Mouse (Mus musculus) kidney, embryonic 14.5 days (tissue): Measurements from ENCODE around the gene Wdhd1. TPM values are rescaled to one million over a fixed set of nuclear protein-coding genes. Genes with fewer than 3 reads are reported as not detected.

Experiments
- ATAC-seq: fragments of 200-750 bp; cut with Nextera tagmentation; 2 replicates; pipeline ENCODE4 v1.8.0; 2017; ENCODE audit warnings: moderate number of reproducible peaks, mild to moderate bottlenecking, moderate TSS enrichment, moderate library complexity; ENCODE audit not compliant: low FRiP score, low TSS enrichment
- H3K27ac ChIP-seq: fragments of 300-500 bp; sonication (generic); 2 replicates; pipeline ENCODE4 v1.5.1; 2014; ENCODE audit warnings: low read depth, mild to moderate bottlenecking, low read length, moderate library complexity, mixed read lengths
- H3K27me3 ChIP-seq: fragments of 300-500 bp; sonication (generic); 2 replicates; pipeline ENCODE4 v1.6.1; 2014; ENCODE audit warnings: mild to moderate bottlenecking, low read length; ENCODE audit not compliant: control insufficient read depth, insufficient read depth
- H3K36me3 ChIP-seq: fragments of 300-500 bp; sonication (generic); 2 replicates; pipeline ENCODE4 v1.6.1; 2014; ENCODE audit warnings: low read length, mixed read lengths; ENCODE audit not compliant: control insufficient read depth, insufficient read depth
- H3K4me1 ChIP-seq: fragments of 300-500 bp; sonication (generic); 2 replicates; pipeline ENCODE4 v1.6.1; 2014; ENCODE audit warnings: low read length, mixed read lengths; ENCODE audit not compliant: control insufficient read depth, insufficient read depth
- H3K4me2 ChIP-seq: fragments of 300-500 bp; sonication (generic); replicated peaks from 2 replicates; pipeline ENCODE4 v1.6.1; 2014; ENCODE audit warnings: low read depth, mild to moderate bottlenecking, low read length
- H3K4me3 ChIP-seq: fragments of 300-500 bp; sonication (generic); 2 replicates; pipeline ENCODE4 v1.5.1; 2014; ENCODE audit warnings: mild to moderate bottlenecking, low read length
- H3K9ac ChIP-seq: fragments of 300-500 bp; sonication (generic); 2 replicates; pipeline ENCODE4 v1.6.1; 2014; ENCODE audit warnings: low read depth, mild to moderate bottlenecking, low read length, moderate library complexity
- H3K9me3 ChIP-seq: fragments of 300-500 bp; sonication (generic); 2 replicates; pipeline ENCODE4 v1.6.1; 2016; ENCODE audit warnings: low read length; ENCODE audit not compliant: control insufficient read depth
- WGBS: fragments of 180-500 bp; shearing (Covaris S2); extraction: QIAGEN DNeasy Blood & Tissue Kit; methylation state at CpG from one replicate; pipeline ENCODE4 v1.1.7; 2014; 5-methylcytosine and 5-hydroxymethylcytosine counted together
- polyA plus RNA-seq: library from polyadenylated mRNA; unstranded; fragments of >200 nt; fragmentation: Nextera tagmentation; extraction: Ambion mirVana; gene quantifications from 2 replicates; pipeline ENCODE4 v1.2.1, GENCODE M21; 2014

Wdhd1 gene
- polyA plus RNA-seq, 1 experiment from 2014 or later: 44.3 TPM

DNA sequence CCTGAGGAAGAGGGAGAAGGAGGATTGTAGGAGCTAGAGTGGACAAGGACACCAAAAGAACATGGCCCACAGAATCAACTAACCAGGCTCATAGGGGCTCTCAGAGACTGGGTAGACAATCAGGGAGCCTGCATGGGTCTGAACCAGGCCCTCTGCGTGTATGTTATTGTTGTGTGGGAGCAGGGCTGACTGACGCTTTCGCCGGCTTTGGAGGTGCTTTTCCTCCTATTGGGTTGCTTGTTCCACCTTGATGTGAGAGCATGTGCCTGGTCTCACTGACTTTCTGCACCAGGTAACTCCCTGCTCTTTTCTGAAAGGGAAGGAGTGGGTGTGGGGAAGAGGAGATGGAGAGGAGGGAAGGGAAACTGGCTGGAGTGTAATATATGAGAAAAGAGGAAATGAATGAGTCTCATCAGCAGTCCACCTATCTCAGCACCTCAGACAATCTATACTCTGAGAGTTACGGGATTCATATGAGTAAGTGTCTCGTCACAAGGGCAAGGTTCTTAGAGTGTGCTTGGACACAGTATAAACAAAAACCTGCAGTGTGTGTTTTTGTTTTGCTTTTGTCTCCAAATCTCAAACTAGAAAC is 28.3 kb upstream of the Wdhd1 start:
- Histone ChIP-seq H3K4me3 (no peak overlapping the region), H3K4me2 (no peak overlapping the region), H3K27me3 (no peaks in the 10 kb centered on the region), H3K4me1 (peaks cover 11% of the 10 kb centered on the region), H3K36me3 (peaks cover 20% of the 10 kb centered on the region), H3K27ac (no peak overlapping the region), H3K9ac (no peak overlapping the region), H3K9me3 (no peaks in the 10 kb centered on the region)
- no peak for ATAC-seq
- 91% methylated on average over 6 of the region's 6 CpGs for WGBS

- Histone ChIP-seq H3K27me3 (no peaks in the 10 kb centered on the region), H3K9me3 (no peaks in the 10 kb centered on the region), H3K4me1 (peaks cover 14% of the 10 kb centered on the region), H3K4me2 (no peak overlapping the region), H3K36me3 (peaks cover 7% of the 10 kb centered on the region), H3K9ac (no peak overlapping the region), H3K4me3 (no peak overlapping the region), H3K27ac (no peak overlapping the region)
- WGBS: 73% methylated on average over 14 of the region's 14 CpGs
- no peak for ATAC-seq
These were observed 26.4 kb upstream of the Wdhd1 start for GRCm38 (mm10) chr14:47302885-47303680.

DNA sequence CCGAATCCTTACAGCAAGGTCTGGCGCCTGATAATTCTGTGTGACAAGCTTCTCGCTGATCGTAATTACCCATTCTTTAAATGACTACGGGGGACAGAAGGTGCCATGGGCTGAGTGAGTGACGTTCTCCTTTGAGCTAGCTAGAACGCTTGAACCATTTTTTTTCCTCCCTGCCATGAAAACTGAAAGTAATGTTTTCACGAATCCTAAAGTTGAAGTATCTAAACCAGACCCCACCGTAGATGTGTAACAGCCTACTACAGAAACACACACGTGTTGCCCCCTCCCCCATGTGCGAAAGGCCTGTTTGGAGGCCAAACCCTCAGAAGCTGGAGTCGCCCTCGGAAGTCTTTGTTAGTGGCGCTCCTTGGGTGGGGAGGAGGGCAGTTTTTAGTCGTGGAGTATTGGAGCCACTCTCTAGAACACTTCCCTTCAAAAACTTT is 22.2 kb upstream of the Wdhd1 start:
- Histone ChIP-seq H3K4me3 (peak overlapping the region; percentile 63), H3K9me3 (no peaks in the 10 kb centered on the region)
- peak; percentile 50 for ATAC-seq

DNA sequence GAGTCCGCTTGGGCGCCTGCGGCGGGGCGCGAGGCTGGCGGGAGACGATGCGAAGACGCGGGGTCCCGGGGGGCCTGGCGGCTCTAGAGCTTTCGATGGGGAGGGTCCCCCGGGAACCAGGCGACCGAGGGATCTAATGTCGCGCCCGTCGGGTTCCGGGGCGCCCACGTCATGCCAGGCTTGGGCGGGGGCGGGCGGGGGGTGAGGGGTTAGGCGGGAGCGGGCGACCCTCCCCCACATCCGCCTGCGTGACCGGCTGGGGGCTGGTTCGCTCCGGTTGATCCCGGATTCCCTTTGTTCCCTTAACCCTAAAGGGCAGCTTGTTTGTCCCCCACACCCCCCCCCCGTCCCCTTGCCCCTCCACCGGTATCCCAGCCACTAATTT is 21.7 kb upstream of the Wdhd1 start:
- under 1% methylated on average over 36 of the region's 38 CpGs for WGBS

More for the DNA sequence above, 22.2 kb upstream of the Wdhd1 start:
- Histone ChIP-seq H3K27me3 (no peaks in the 10 kb centered on the region), H3K27ac (peak overlapping the region; percentile 93), H3K9ac (peak overlapping the region; percentile 90), H3K36me3 (peaks cover 3% of the 10 kb centered on the region; the same call in 1 of the 2 replicates), H3K4me1 (peaks cover 19% of the 10 kb centered on the region), H3K4me2 (peak overlapping the region; percentile 42)
- 0% methylated on average over 15 of the region's 15 CpGs for WGBS

DNA sequence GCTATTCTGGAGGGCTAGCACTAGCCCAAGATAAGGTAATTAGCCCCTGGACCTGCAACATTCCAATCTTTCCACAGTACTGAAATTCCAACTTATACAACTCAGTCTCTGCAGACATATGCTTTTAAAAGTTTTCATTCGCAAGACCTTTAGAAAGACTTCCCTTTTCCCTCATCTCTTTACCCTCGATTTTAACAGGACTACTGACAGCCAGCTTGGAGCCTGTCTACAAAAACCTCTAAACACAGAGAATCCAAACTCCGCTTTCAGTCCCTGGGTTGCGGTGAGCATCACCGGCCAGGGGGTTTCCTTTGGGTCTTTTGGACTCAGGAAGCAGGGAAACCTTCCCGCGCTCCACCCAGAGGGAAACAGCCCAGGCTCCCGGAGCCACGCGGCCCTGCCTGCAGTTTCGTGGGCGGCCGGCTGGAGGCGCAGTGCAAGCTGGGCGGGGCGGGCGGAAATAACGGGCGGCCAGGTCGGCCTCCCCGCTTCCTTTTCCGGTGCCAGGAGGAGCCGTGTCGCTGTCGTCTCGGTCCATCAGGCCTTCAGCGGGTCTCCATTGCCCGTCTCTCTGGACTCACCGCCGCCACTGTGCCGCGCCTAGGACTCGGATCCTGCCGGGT is 21.2 kb upstream of the Wdhd1 start, which contains the start of gene Mapk1ip1l:
Mapk1ip1l (plus strand) TSS at position 482 of the 623 bp plus-strand sequence.
- Histone ChIP-seq H3K4me1 (peaks cover 17% of the 10 kb centered on the region), H3K9me3 (no peaks in the 10 kb centered on the region), H3K36me3 (peaks cover 3% of the 10 kb centered on the region; the same call in 1 of the 2 replicates), H3K4me3 (peak within 1 kb of the TSS; percentile 63), H3K27ac (peak within 1 kb of the TSS; percentile 93), H3K9ac (peak within 1 kb of the TSS; percentile 90), H3K4me2 (peak within 1 kb of the TSS; percentile 42), H3K27me3 (no peaks in the 10 kb centered on the region)
- ATAC-seq: peak; percentile 93
- 2% methylated on average over 34 of the region's 34 CpGs for WGBS

More for the DNA sequence above, 21.7 kb upstream of the Wdhd1 start:
- Histone ChIP-seq H3K9ac (peak overlapping the region; percentile 90), H3K36me3 (peaks cover 3% of the 10 kb centered on the region; the same call in 1 of the 2 replicates), H3K4me1 (peaks cover 19% of the 10 kb centered on the region), H3K9me3 (no peaks in the 10 kb centered on the region), H3K27ac (peak overlapping the region; percentile 93), H3K27me3 (no peaks in the 10 kb centered on the region), H3K4me3 (peak overlapping the region; percentile 63), H3K4me2 (peak overlapping the region; percentile 42)
- ATAC-seq: peak; percentile 78

- Histone ChIP-seq H3K9ac (no peak overlapping the region), H3K4me2 (no peak overlapping the region), H3K4me1 (peaks cover 15% of the 10 kb centered on the region), H3K27ac (no peak overlapping the region), H3K4me3 (no peak overlapping the region), H3K9me3 (no peaks in the 10 kb centered on the region), H3K36me3 (no peaks in the 10 kb centered on the region; the same call in 1 of the 2 replicates), H3K27me3 (no peaks in the 10 kb centered on the region)
- no peak for ATAC-seq
- WGBS: 39% methylated on average over 2 of the region's 2 CpGs
These were observed 19.6 kb upstream of the Wdhd1 start for GRCm38 (mm10) chr14:47296232-47296631.

DNA sequence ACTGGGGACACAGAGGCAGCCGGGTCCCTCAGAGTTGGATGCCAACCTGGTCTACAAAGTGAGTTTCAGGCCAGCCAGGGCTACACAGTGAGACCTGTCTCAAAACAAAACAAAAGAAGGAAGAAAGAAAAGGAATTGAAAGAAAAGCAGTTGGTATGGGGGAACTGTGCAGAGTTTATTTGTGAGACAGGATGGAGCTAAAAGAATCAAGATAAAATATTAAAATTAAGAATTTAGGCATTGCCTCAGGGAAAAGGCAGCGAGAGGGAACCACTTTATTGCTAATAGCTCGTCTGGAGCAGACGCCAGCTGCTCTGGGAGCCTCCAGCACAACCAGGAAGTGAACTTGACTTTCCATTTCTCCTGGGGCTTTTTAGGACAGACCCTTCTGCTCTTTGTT is 17.5 kb upstream of the Wdhd1 start:
- peaks cover 13% of the 10 kb centered on the region for H3K36me3 ChIP-seq
- H3K27me3 ChIP-seq: no peaks in the 10 kb centered on the region
- H3K4me2 ChIP-seq: no peak overlapping the region
- no peak overlapping the region for H3K4me3 ChIP-seq
- ATAC-seq: no peak
- no peak overlapping the region for H3K27ac ChIP-seq
- peaks cover 5% of the 10 kb centered on the region; the same call in 1 of the 2 replicates for H3K4me1 ChIP-seq
- 47% methylated on average over 4 of the region's 4 CpGs for WGBS
- no peaks in the 10 kb centered on the region for H3K9me3 ChIP-seq
- H3K9ac ChIP-seq: no peak overlapping the region

- H3K9ac ChIP-seq: no peak overlapping the region
- no peaks in the 10 kb centered on the region for H3K27me3 ChIP-seq
- H3K4me2 ChIP-seq: no peak overlapping the region
- WGBS: 46% methylated on average over 1 of the region's 1 CpGs
- no peak overlapping the region for H3K4me3 ChIP-seq
- no peaks in the 10 kb centered on the region for H3K4me1 ChIP-seq
- no peak for ATAC-seq
- H3K27ac ChIP-seq: no peak overlapping the region
- H3K36me3 ChIP-seq: peaks cover 13% of the 10 kb centered on the region
- no peaks in the 10 kb centered on the region for H3K9me3 ChIP-seq
These were observed 15.1 kb upstream of the Wdhd1 start for GRCm38 (mm10) chr14:47291772-47292171.
